Mouse (Mus musculus): Measurements from ENCODE around the gene Padi2. TPM values are rescaled to one million over a fixed set of nuclear protein-coding genes. Genes with fewer than 3 reads are reported as not detected.

The Padi2 gene
- total RNA-seq (2023), result 10 to 100 TPM; 41.5 to 43.8 TPM

DNA sequence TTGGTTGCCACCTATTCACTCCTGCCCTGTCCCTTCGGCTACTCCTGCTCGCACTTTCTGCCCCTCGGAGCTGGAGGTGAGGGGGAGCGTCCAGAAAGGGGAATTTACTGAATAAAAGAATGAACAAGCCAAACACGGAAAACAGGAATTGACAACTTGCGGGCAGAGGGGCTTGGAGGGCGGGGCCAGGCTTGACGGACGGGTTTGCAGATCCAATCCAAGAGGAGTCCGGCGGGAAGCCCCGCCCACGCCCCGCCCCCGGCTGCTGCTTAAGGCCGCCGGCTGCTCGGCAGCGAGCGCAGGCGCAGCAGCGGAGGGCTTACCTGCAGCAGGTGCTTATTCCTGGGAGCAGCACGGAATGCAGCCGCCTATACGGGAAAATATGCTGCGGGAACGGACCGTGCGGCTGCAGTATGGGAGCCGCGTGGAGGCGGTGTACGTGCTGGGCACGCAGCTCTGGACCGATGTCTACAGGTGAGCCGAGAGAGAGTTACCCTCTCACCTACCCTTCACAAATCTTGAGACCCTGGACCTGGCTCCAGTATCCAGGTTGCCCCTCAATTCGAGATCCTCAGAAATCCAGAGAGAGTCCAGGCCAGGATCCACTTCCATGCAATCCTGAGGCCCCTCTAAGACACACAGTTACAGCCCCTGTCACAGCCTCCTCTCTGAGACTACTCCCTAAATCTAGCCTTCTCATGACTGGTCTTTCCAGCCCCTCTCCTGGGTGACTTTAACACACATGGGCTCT lies at the start of gene Padi2:
Gene Padi2, plus strand, starts transcription at position 269 of the 751 bp plus-strand sequence.

DNA sequence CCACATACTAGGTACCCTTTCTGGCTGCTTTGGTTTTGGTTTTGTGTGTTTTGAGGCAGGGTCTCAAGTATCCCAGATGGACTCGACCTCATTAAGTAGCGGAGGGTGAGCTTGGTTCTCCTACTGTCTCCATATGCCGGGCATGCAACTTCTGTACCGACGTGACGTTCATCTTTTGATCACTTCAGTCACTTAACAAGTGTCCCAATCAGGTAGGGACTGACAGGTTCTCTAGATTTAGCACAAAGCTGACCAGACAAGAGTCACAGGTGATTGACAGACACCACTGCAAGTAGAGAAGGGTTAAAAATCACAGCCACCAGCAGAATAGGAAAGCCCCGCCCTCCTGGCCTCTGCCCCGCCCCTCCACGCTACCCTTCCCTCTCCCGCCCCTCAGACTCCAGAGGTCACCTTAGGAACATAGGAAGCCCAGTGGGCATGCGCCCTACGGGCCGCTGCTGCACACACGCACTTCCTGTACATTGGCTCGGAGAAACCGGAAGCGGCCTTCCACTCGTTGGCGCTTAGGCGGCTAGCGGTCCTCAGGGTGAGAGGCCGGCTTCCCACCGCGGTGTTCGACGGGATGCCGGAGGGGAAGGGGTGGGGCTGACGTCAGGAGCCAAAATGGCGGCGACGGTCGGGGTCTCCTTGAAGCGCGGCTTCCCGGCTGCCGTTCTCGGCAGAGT lies 54.8 kb downstream of the Padi2 start, which contains the start of gene Sdhb:
Gene Sdhb, plus strand, starts transcription at position 423 of the 686 bp plus-strand sequence.

DNA sequence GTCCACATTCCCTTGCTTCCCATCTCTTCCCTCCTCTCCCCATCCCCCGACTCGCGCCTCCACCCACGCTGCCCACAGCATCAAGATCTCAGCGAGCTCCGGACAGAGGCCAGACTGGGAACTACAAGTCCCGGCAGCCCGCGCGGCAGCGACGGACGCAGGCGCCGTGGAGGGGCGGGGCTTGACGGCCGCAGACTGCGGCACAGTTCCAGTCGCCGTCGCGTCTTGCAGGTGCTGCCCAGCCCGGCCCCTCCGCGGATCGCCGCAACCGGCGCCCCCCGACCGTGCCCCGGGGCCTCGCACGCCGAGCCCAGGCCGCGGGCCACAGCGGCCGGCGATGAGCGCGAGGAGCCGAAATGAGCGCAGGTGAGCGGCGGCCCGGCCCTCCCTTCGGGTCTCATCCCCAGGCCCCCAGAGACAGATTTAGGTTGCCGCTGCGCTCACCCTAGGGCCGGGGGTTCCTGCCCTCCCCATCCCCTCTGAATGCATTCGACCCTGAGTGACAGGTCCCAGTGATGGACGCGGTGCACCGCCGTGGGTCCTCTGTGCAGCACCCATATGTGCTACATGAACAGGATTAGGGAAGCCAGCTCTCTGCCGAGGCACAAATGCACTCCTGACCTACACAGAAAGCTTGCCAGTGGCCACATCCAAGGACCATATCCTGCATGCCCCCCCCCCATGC lies 80.7 kb downstream of the Padi2 start, which contains the start of gene Atp13a2:
Gene Atp13a2, plus strand, starts transcription at position 163 of the 685 bp plus-strand sequence.

Other genes with a start within 250 kb of the Padi2 start
- gene Arhgef10l, start 240.3 kb upstream of the Padi2 start, total RNA-seq (2023), result under 1 TPM; 0.15 to 0.50 TPM
- gene Rcc2, start 205.8 kb upstream of the Padi2 start, total RNA-seq (2023), result 100 to 1,000 TPM; 130 to 131 TPM
- gene Padi6, start 163.7 kb upstream of the Padi2 start, total RNA-seq (2023), result not detected
- 1 to 10 TPM in 1 of 2 experiments, under 1 TPM in 1; 0.47 to 1.1 TPM for gene Padi4, start 132.1 kb upstream of the Padi2 start, total RNA-seq (2023)
- under 1 TPM; 0.41 to 0.56 TPM for gene Padi3, start 95.7 kb upstream of the Padi2 start, total RNA-seq (2023)
- gene Padi1, start 60.6 kb upstream of the Padi2 start, total RNA-seq (2023), result 1 to 10 TPM in 1 of 2 experiments, under 1 TPM in 1; 0.38 to 1.0 TPM
- gene Sdhb, start 54.9 kb downstream of the Padi2 start, total RNA-seq (2023), result 10 to 100 TPM; 94.5 to 94.6 TPM
- 10 to 100 TPM; 32.2 to 32.9 TPM for gene Atp13a2, start 80.5 kb downstream of the Padi2 start, total RNA-seq (2023)
- under 1 TPM in 1 of 2 experiments, not detected in 1; 0.53 TPM for gene Mfap2, start 104.1 kb downstream of the Padi2 start, total RNA-seq (2023)
- 10 to 100 TPM; 11.9 to 13.1 TPM for gene Crocc, start 154.2 kb downstream of the Padi2 start, total RNA-seq (2023)
- gene Necap2, start 172.0 kb downstream of the Padi2 start, total RNA-seq (2023), result 10 to 100 TPM; 73.6 to 80.9 TPM
- gene Spata21, start 182.0 kb downstream of the Padi2 start, total RNA-seq (2023), result not detected
- gene Szrd1, start 233.4 kb downstream of the Padi2 start, total RNA-seq (2023), result 100 to 1,000 TPM in 1 of 2 experiments, 10 to 100 TPM in 1; 90.7 to 104 TPM
- gene Fbxo42, start 241.6 kb downstream of the Padi2 start, total RNA-seq (2023), result 10 to 100 TPM; 19.8 to 22.1 TPM